Mouse (Mus musculus) ES-Bruce4 (cell line): ENCODE measurements at regions not wholly inside any gene's neighbourhood (a gene's known extent, or its start where the extent isn't known, plus 50 kb on each side); places are given as distances from the start of the nearest gene placed in this dataset.

ENCODE experiments used
- H3K27ac ChIP-seq: 2 replicates; pipeline ENCODE4 v1.5.1; 2012; ENCODE audit warnings: low read length, inconsistent platforms; ENCODE audit not compliant: insufficient read depth
- H3K27me3 ChIP-seq: 2 replicates; pipeline ENCODE4 v1.6.1; 2012; ENCODE audit warnings: mild to moderate bottlenecking, low read length, inconsistent platforms; ENCODE audit not compliant: control insufficient read depth, poor library complexity, insufficient read depth, severe bottlenecking
- H3K36me3 ChIP-seq: 2 replicates; pipeline ENCODE4 v1.6.1; 2012; ENCODE audit warnings: inconsistent platforms, mild to moderate bottlenecking, low read length, moderate library complexity; ENCODE audit not compliant: control insufficient read depth, poor library complexity, insufficient read depth, severe bottlenecking
- H3K4me1 ChIP-seq: one replicate; pipeline ENCODE4 v1.8.1; 2011; ENCODE audit warnings: low read length; ENCODE audit not compliant: control insufficient read depth, insufficient read depth
- H3K4me3 ChIP-seq: 2 replicates; pipeline ENCODE4 v1.5.1; 2011; ENCODE audit warnings: low read depth, mild to moderate bottlenecking, low read length
- H3K9ac ChIP-seq: 2 replicates; pipeline ENCODE4 v1.6.1; 2012; ENCODE audit warnings: low read depth, mild to moderate bottlenecking, inconsistent platforms; ENCODE audit not compliant: poor library complexity, severe bottlenecking
- H3K9me3 ChIP-seq: replicated peaks from 2 replicates; pipeline ENCODE4 v1.6.1; 2012; ENCODE audit warnings: mild to moderate bottlenecking, low read length, inconsistent platforms; ENCODE audit not compliant: control insufficient read depth, poor library complexity, insufficient read depth, severe bottlenecking
- CTCF ChIP-seq: IDR thresholded peaks from one replicate; pipeline ENCODE4 v1.8.1; 2011; ENCODE audit warnings: low read depth, low read length
- EP300 ChIP-seq: IDR thresholded peaks from 2 replicates; pipeline ENCODE4 v1.6.1; 2011; ENCODE audit warnings: low read depth, low read length; ENCODE audit not compliant: insufficient read depth
- POLR2A ChIP-seq: IDR thresholded peaks from one replicate; pipeline ENCODE4 v1.8.1; 2011; ENCODE audit warnings: low read length; ENCODE audit not compliant: insufficient read depth

- Histone ChIP-seq H3K4me1 (no peaks in the 10 kb centered on the region), H3K9ac (no peak overlapping the region), H3K27ac (no peak overlapping the region), H3K9me3 (no peaks in the 10 kb centered on the region), H3K36me3 (no peaks in the 10 kb centered on the region), H3K27me3 (no peaks in the 10 kb centered on the region), H3K4me3 (no peak overlapping the region)
- TF ChIP-seq POLR2A (no peak), CTCF (no peak), EP300 (no peak)
These were observed 126.5 kb upstream of the Otx2 start for GRCm38 (mm10) chr14:48800100-48800449.

GRCm38 (mm10) chr14:48799442-48800099, 126.0 kb upstream of the Otx2 start:
- Histone ChIP-seq H3K36me3 (no peaks in the 10 kb centered on the region), H3K4me3 (no peak overlapping the region), H3K9me3 (no peaks in the 10 kb centered on the region), H3K4me1 (no peaks in the 10 kb centered on the region), H3K27ac (no peak overlapping the region), H3K27me3 (no peaks in the 10 kb centered on the region), H3K9ac (no peak overlapping the region)
- TF ChIP-seq CTCF: no peak
- TF ChIP-seq EP300: no peak
- no peak for TF ChIP-seq POLR2A

- Histone ChIP-seq H3K9ac (no peak overlapping the region), H3K4me3 (no peak overlapping the region), H3K27me3 (no peaks in the 10 kb centered on the region), H3K4me1 (no peaks in the 10 kb centered on the region), H3K36me3 (no peaks in the 10 kb centered on the region), H3K27ac (no peak overlapping the region), H3K9me3 (no peaks in the 10 kb centered on the region)
- TF ChIP-seq CTCF: no peak
- TF ChIP-seq POLR2A: no peak
- no peak for TF ChIP-seq EP300
These were observed 117.9 kb upstream of the Otx2 start for GRCm38 (mm10) chr14:48791507-48791906.

- TF ChIP-seq EP300 (no peak), POLR2A (no peak), CTCF (peak; percentile 38)
- H3K4me1 ChIP-seq: peaks cover 2% of the 10 kb centered on the region
- no peak overlapping the region for H3K27ac ChIP-seq
- H3K4me3 ChIP-seq: no peak overlapping the region
- H3K9me3 ChIP-seq: no peaks in the 10 kb centered on the region
- H3K9ac ChIP-seq: no peak overlapping the region
- H3K27me3 ChIP-seq: no peaks in the 10 kb centered on the region
- no peaks in the 10 kb centered on the region for H3K36me3 ChIP-seq
These were observed 105.7 kb upstream of the Otx2 start for GRCm38 (mm10) chr14:48779327-48779726.

- Histone ChIP-seq H3K27me3 (no peaks in the 10 kb centered on the region), H3K9ac (no peak overlapping the region), H3K36me3 (no peaks in the 10 kb centered on the region), H3K27ac (no peak overlapping the region), H3K9me3 (no peaks in the 10 kb centered on the region), H3K4me3 (no peak overlapping the region), H3K4me1 (peaks cover 5% of the 10 kb centered on the region)
- TF ChIP-seq CTCF: no peak
- TF ChIP-seq EP300: no peak
- TF ChIP-seq POLR2A: no peak
These were observed 97.2 kb upstream of the Otx2 start for GRCm38 (mm10) chr14:48770832-48771231.

- TF ChIP-seq CTCF (no peak), POLR2A (no peak), EP300 (no peak)
- 0 out of 2 replicates have a peak, but pooled peaks cover 2% of the 10 kb centered on the region for H3K27me3 ChIP-seq
- no peak overlapping the region for H3K4me3 ChIP-seq
- peaks cover 5% of the 10 kb centered on the region for H3K4me1 ChIP-seq
- no peak overlapping the region for H3K27ac ChIP-seq
- H3K9me3 ChIP-seq: peaks cover 3% of the 10 kb centered on the region; the same call in 1 of the 2 replicates
- H3K9ac ChIP-seq: no peak overlapping the region
- H3K36me3 ChIP-seq: no peaks in the 10 kb centered on the region
These were observed 89.1 kb upstream of the Otx2 start for GRCm38 (mm10) chr14:48762691-48763090.
